Mouse (Mus musculus) lung, adult 18-20 months (tissue): ENCODE results near the gene Srebf1.

Experiments
- DNase-seq, 2 experiments: peaks; one replicate each; pipeline ENCODE4 v3.0.0; 2022; ENCODE audit warnings: mixed read lengths in 2 of 2

The Srebf1 gene

DNA sequence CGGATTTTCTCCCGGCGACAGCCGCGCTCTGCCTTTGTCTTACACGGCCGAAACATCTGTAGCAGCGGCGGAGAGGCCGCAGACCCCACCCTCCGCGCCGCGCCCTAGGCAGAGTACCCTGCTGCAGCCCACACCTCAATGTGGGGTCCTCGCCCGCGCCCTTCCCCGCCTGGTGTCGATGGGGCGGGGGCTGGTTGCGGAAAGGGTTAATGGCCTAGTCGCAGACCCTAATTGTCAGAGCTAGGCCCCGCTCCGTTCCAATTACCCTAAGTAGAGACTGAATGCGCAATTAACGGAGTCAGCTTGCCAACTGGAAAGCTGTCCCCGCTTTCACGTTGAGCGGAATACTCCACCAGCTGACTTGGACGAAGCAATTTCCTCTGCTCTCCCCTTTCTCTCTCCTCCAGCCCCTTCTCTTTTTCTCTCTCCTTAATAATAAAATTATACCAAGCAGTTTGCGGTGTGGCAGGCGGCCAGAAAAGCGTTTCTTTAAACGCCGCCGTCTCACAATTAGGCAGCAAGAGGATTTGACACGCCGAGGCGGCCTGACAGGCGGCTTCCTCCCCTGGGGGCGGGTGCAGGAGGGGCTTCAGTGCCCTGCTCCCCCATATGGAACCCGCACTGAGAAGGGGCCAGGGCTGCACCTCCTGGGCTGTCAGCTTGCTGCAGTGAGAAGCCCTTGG is 45.3 kb downstream of the Srebf1 start:
- no peak for DNase-seq

DNA sequence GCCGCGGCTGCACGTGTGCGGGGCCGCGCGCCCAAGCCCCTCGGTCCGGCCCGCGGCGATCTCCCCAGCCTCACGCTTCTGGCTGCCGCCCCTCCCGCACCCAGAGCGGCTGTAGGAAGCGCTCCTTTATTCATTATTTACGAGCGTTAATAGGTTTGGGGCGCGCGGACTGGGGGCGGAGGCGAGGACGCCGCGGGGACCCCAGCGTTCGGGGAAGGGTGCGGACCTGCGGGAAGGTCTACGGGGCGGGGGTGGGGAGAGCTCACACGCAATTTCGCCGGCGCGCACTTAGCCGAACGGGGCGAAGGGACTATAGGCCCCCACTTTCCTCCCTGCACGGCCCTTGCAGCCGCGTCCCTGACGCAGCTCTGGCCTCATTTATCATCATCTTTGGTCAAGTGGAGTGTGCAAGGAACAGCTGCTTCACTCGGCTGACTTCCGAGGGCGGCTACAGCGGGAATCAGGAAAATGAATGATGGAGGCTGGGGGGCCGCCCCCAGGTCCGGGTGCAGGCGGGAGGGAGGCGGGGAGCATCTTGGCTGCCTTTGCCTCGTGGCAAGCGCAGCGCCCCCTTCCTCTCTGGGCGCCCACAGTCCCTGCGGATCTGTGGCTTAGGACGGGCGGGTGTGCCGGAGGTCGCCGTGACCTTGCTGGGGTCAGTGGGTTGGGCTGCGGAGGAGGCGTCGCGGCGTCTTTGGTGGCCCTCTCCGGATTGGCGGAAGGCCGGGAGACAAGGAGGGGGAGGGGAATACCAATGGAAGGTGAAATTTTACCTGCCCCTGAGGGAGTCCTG is 46.0 kb downstream of the Srebf1 start:
- DNase-seq: peak; percentile 79 to 82

GRCm38 (mm10) chr11:60175371-60176181 is 46.8 kb downstream of the Srebf1 start:
- peak; percentile 50 to 70 for DNase-seq

GRCm38 (mm10) chr11:60173606-60174184 is 48.7 kb downstream of the Srebf1 start:
- DNase-seq: no peak

- DNase-seq: no peak
These were observed 50.3 kb downstream of the Srebf1 start for GRCm38 (mm10) chr11:60172074-60172473.

GRCm38 (mm10) chr11:60168780-60169179 is 53.6 kb downstream of the Srebf1 start:
- DNase-seq: no peak

GRCm38 (mm10) chr11:60165076-60165475 is 57.3 kb downstream of the Srebf1 start:
- no peak for DNase-seq

DNA sequence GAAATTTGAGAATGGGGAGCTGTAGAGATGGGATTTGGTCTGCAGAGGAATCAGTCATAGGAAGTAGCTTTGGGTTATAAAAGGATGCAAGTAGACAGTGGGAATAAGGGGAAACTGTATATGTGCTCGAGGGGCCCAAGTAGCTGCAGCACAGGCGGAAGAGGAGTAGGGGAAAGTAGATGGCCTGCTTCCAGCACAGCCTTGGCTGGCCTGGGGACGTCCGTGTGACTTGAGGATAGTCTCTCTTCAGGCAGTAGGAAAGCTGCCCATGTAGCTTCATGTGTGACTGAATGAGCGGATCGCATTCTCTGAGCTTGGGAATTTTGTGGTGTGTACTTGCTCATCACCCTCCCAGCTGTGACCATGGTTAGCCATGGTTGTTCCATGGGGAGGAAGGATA is 57.9 kb downstream of the Srebf1 start:
- DNase-seq: no peak

DNA sequence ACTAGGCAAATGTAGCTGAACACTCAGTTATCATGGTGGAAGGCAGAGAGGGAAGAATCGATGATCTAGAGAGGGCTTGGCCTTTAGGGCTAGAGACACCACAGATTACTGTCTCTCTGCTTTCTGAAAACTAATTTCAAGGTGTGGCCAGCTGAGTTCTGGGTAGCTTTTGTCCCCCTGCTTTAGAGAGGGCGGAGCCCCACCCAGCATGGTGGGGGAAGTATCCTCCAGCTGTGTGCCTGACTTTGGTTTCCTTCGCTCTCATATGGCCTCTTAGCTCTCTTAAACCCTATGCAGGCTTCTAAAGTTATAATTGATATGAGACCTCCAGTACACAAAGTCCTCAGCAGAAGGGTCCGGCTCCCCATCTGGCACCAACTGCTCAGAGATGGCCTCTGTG is 59.0 kb downstream of the Srebf1 start:
- no peak for DNase-seq

DNA sequence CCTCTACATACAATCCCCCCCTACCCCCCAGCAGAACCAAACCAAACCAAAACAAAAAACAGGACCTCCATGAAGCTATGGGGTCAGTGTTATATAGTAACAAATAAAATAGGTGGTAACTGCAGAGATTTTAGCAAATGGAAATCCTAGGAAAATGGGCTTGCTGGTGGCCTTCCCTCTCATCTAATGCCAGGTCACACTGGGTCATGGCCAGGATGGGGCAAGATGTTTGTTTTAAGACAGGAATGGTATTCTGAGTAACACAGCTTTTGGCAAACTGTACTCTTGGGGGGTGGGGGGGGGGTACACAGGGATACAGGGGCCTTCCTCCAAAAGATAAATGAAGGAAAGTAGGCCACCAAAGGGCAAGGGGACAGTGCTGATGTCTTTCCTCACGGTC is 59.8 kb downstream of the Srebf1 start:
- no peak for DNase-seq

GRCm38 (mm10) chr11:60161146-60161874 is 61.1 kb downstream of the Srebf1 start:
- DNase-seq: no peak

GRCm38 (mm10) chr11:60160454-60161114 is 61.8 kb downstream of the Srebf1 start:
- peak; percentile 19 to 48 for DNase-seq

- no peak for DNase-seq
These were observed 62.4 kb downstream of the Srebf1 start for GRCm38 (mm10) chr11:60159955-60160354.

DNA sequence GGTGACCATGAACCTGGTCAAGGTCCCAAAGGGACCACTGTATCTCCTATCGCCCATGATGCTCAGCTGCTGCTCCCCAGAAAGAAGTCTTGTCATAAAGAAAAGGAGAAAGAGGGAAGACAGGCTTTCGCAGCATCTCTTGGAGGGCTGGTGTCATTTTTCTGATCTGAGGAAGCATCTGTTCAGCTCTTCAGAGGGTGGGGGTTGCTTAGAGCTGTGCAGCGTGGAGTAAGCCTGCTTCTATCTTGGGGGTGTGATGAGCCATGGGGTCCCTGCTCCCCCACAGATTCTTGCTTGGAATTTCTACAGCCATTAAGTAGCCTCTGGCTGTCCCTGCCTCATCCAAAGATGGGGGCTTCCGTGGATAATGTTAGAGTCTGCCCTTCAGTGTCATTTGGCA is 64.1 kb downstream of the Srebf1 start:
- no peak for DNase-seq

GRCm38 (mm10) chr11:60155690-60156089 is 66.7 kb downstream of the Srebf1 start:
- no peak for DNase-seq

DNA sequence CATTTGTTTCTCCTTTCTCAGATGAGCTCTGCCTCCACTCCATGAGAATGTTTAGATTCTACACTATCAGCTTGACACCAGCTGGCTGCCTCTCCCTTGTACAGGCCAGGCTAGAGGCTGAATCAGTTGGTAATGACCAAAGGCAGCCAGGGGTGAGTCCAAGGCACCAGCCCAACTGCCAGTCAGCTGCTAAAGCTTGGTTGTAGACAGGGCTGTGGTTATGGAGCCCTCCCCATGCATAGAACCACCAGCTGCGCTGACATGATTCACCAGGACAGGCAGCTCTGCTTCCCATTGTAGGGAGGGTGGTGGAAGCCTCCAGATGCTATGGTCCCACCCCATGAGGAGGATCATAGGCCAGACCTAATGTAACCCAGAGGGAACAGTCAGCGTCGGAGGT is 68.4 kb downstream of the Srebf1 start:
- no peak for DNase-seq

DNA sequence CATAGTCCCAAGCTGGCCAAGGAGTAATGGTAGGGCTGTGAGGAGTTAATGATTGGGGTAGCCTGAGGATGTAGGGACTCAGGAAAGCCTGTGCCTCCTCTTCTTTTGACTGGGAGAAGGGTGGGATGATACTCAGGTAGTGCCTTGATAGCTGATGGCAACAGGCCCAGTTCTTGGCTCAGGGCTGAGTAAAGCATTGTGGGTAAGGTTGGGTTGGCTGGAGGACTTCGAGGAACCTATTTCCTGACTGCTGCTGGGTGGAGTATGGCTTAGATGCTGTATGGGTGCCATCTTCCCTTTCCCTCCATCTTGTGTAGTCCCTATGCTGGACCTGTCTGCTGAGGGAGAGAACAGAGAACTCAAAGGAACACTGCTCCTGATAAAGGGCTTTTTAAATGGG is 70.0 kb downstream of the Srebf1 start:
- DNase-seq: no peak

- DNase-seq: no peak
These were observed 71.7 kb downstream of the Srebf1 start for GRCm38 (mm10) chr11:60150677-60151076.
